ENCODE assay signal across 24 mouse cellular contexts in the genomic region with DNA sequence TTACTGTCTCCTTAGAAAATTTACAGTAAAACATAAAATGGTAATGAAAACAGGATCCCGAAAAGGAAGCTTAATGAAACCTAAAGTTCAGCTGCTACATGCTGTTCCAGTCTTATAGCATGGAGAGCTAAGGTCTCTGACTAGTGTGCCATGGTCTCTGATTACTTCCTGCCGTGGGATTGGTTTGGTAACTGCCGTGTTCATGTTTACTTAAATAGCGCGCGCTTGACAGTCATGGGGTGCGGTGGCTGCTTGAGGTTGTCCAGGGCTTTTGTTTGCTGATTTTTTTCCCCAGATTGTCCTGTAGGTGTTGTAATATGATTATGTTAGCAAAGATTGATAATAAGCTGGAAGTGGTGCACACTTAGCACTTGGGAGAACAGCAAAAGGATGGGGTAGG. TPM values are rescaled to one million over a fixed set of nuclear protein-coding genes. Genes with fewer than 3 reads are reported as not detected.
"Had no signal": no experiment of that assay in that cellular context is flagged by ENCODE, and none has a peak within 500 bp of the region (broad histone marks: within the 10 kb centered on the region; RNA-seq: fewer than 3 reads in every experiment).

No protein-coding gene starts in this region.

- H3K27ac ChIP-seq: neural tube, embryonic 12.5 days; neural tube, embryonic 13.5 days; neural tube, embryonic 15.5 days had no signal

- H3K4me3 ChIP-seq: neural tube, embryonic 12.5 days; neural tube, embryonic 13.5 days; neural tube, embryonic 15.5 days had no signal

- H3K9me3 ChIP-seq: neural tube, embryonic 12.5 days; neural tube, embryonic 13.5 days; neural tube, embryonic 15.5 days had no signal

- H3K27me3 ChIP-seq: neural tube, embryonic 12.5 days; neural tube, embryonic 13.5 days; neural tube, embryonic 15.5 days had no signal

- H3K4me1 ChIP-seq: neural tube, embryonic 12.5 days; neural tube, embryonic 13.5 days; neural tube, embryonic 15.5 days had no signal

- H3K9ac ChIP-seq: neural tube, embryonic 12.5 days; neural tube, embryonic 13.5 days; neural tube, embryonic 15.5 days had no signal

- H3K4me2 ChIP-seq: neural tube, embryonic 12.5 days; neural tube, embryonic 13.5 days; neural tube, embryonic 15.5 days had no signal

- DNase-seq: retina, postnatal 1 day; right cerebral cortex, adult 18-20 months; right cerebral cortex, postnatal 14 days; right cerebral cortex, postnatal 25 days; right cerebral cortex, postnatal 4 days; spleen, adult 18-20 months; thymus, adult 18-20 months; thymus, adult 2 months; thymus, postnatal 14 days; thymus, postnatal 25 days; thymus, postnatal 36 days; thymus, postnatal 4 days had no signal

RNA-seq across cellular contexts. Expression of a gene that starts 25.2 kb away (rescaled TPM):
- total RNA-seq: neutrophil, adult 5-6 weeks had no signal
- polyA plus RNA-seq: neural tube, embryonic 11.5 days; neural tube, embryonic 12.5 days; neural tube, embryonic 13.5 days; neural tube, embryonic 14.5 days; neural tube, embryonic 15.5 days; small intestine, adult 2 months; spleen, adult 2 months; stomach, embryonic 14.5 days; testis, adult 2 months; thymus, adult 2 months; thymus, postnatal 0 days; urinary bladder, adult 2 months had no signal
